Comparison of ENCODE assay signal across 21 mouse cellular contexts in genomic region chr14:62806921-62807320, GRCm38 (mm10). TPM values are rescaled to one million over a fixed set of nuclear protein-coding genes. Genes with fewer than 3 reads are reported as not detected.
DNase-seq lines count a peak whose midpoint lies in the region; ATAC-seq and TF ChIP-seq lines count a peak whose summit lies in the region.
"Had no signal": no experiment of that assay in that cellular context is flagged by ENCODE, and none has a peak within 500 bp of the region (broad histone marks: within the 10 kb centered on the region; RNA-seq: fewer than 3 reads in every experiment).

No protein-coding gene starts in this region.

- peak overlapping the region; percentile 31 for H3K27ac ChIP-seq in brown adipose tissue, adult 24 weeks (replicated peaks; ENCODE audit: low read depth, low read length)
- H3K27ac ChIP-seq: embryonic facial prominence, embryonic 10.5 days; forebrain, embryonic 10.5 days; kidney, embryonic 15.5 days; liver, embryonic 13.5 days; neural tube, embryonic 13.5 days had no signal

- no peaks in the 10 kb centered on the region for H3K27me3 ChIP-seq in C2C12 (ENCODE audit: control insufficient read depth, insufficient read depth, insufficient read length)
- H3K27me3 ChIP-seq: kidney, embryonic 15.5 days; liver, embryonic 13.5 days; neural tube, embryonic 13.5 days had no signal

- TF ChIP-seq CTCF in C2C12 (IDR thresholded peaks at IDR 0.05; ENCODE audit: control insufficient read depth, insufficient read depth, insufficient read length), result no peak

- no peak overlapping the region for H3ac ChIP-seq in C2C12 (ENCODE audit: control insufficient read depth, insufficient read length, low read depth)

- peaks cover 14% of the 10 kb centered on the region for H3K4me1 ChIP-seq in brown adipose tissue, adult 24 weeks (ENCODE audit: control insufficient read depth, insufficient read depth, insufficient read length, low read length)
- H3K4me1 ChIP-seq: embryonic facial prominence, embryonic 10.5 days; forebrain, embryonic 10.5 days; neural tube, embryonic 13.5 days had no signal

- peak; percentile 73 for DNase-seq in 3134 (ENCODE audit: extremely low read depth, insufficient read length, low spot score)
- DNase-seq in adrenal gland, adult 2 months, result peak; percentile 84
- no peak for DNase-seq in cerebellum, adult 11 months
- no peak for DNase-seq in yolk sac, embryonic 10.5 days (ENCODE audit: low spot score)
- DNase-seq: cerebellum, adult 2 months; kidney, adult 11 months; kidney, postnatal 4 days; liver, embryonic 13.5 days; lung, adult 2 months; midbrain, embryonic 14.5 days; retina, postnatal 1 day; thymus, postnatal 14 days had no signal

- H3K79me3 ChIP-seq in C2C12 (ENCODE audit: low read depth), result no peaks in the 10 kb centered on the region

- H3K36me3 ChIP-seq in C2C12 (ENCODE audit: control insufficient read depth, insufficient read depth), result no peaks in the 10 kb centered on the region
- H3K36me3 ChIP-seq: embryonic facial prominence, embryonic 10.5 days; forebrain, embryonic 10.5 days; kidney, embryonic 15.5 days; liver, embryonic 13.5 days; neural tube, embryonic 13.5 days had no signal

- no peaks in the 10 kb centered on the region for H3K79me2 ChIP-seq in C2C12 (ENCODE audit: control insufficient read depth, insufficient read depth)

- no peak overlapping the region for H3K4me3 ChIP-seq in C2C12 (ENCODE audit: insufficient read depth, poor library complexity, severe bottlenecking)
- no peak overlapping the region for H3K4me3 ChIP-seq in brown adipose tissue, adult 24 weeks (ENCODE audit: insufficient read depth, low read depth, low read length)
- H3K4me3 ChIP-seq: embryonic facial prominence, embryonic 10.5 days; forebrain, embryonic 10.5 days; kidney, embryonic 15.5 days; liver, embryonic 13.5 days; neural tube, embryonic 13.5 days had no signal

- no peak for ATAC-seq in inflammation-experienced regulatory T-cells, adult 6 months
- ATAC-seq in granulocyte monocyte progenitor cell, adult 5-6 weeks (replicated peaks; ENCODE audit: poor library complexity, severe bottlenecking), result no peak
- ATAC-seq: forebrain, embryonic 16.5 days had no signal

TF ChIP-seq in C2C12, 6 proteins besides CTCF, POLR2A, EP300 and RAD21:
- peak; percentile 41 for TF ChIP-seq FOSL1 (IDR thresholded peaks at IDR 0.05; ENCODE audit: insufficient read depth, low read length, poor library complexity, severe bottlenecking)
- no peak for TF ChIP-seq USF1 (IDR thresholded peaks at IDR 0.05; ENCODE audit: low read depth)
- TF ChIP-seq CEBPB (IDR thresholded peaks at IDR 0.05; ENCODE audit: low read depth), result no peak

RNA-seq across cellular contexts. Expression of gene Wdfy2, which starts 30.6 kb away (rescaled TPM):
- 4.8 TPM for polyA plus RNA-seq in C2C12 (2012; fragmentation: generic; extraction: Trizol)
- total RNA-seq in adrenal gland, adult 2 months (2021), result 10 to 100 TPM; 29.5 to 31.9 TPM
- polyA plus RNA-seq in adrenal gland, adult 2 months (2012; rRNA removed), result 9.0 and 14.0 TPM in 2 replicates
- polyA plus RNA-seq in brown adipose tissue, adult 24 weeks (2012; ENCODE audit: insufficient read depth, insufficient read length, missing spikeins), result 8.7 and 9.6 TPM in 2 replicates
- polyA plus RNA-seq in inflammation-experienced regulatory T-cells, adult 6 months (2017; shearing (Covaris generic)), result 1 to 10 TPM; 5.0 to 6.7 (median 5.2) TPM
- 18.9 and 21.0 TPM in 2 replicates for total RNA-seq in granulocyte monocyte progenitor cell, adult 5-6 weeks (2014; fragmentation: Nextera tagmentation)
- total RNA-seq in granulocyte monocyte progenitor cell, adult 5-6 weeks (2017), result 23.7 and 25.3 TPM in 2 replicates

RNA-seq across cellular contexts. Expression of gene Ints6, which starts 46.0 kb away (rescaled TPM):
- 6.7 TPM for polyA plus RNA-seq in C2C12 (2012; fragmentation: generic; extraction: Trizol)
- total RNA-seq in adrenal gland, adult 2 months (2021), result 10 to 100 TPM; 42.6 to 60.3 TPM
- 13.5 and 16.2 TPM in 2 replicates for polyA plus RNA-seq in adrenal gland, adult 2 months (2012; rRNA removed)
- 7.1 and 9.3 TPM in 2 replicates for polyA plus RNA-seq in brown adipose tissue, adult 24 weeks (2012; ENCODE audit: insufficient read depth, insufficient read length, missing spikeins)
- polyA plus RNA-seq in inflammation-experienced regulatory T-cells, adult 6 months (2017; shearing (Covaris generic)), result 10 to 100 TPM; 14.9 to 28.1 (median 26.3) TPM
- 32.1 and 38.8 TPM in 2 replicates for total RNA-seq in granulocyte monocyte progenitor cell, adult 5-6 weeks (2014; fragmentation: Nextera tagmentation)
- total RNA-seq in granulocyte monocyte progenitor cell, adult 5-6 weeks (2017), result 62.6 and 110 TPM in 2 replicates

Comparison
In these comparisons a context has a peak if more than half of its experiments do, and no peak if none do; other contexts are left out.
1. DNase-seq: peak in 3134 (single experiment) and adrenal gland, adult 2 months (single experiment); none in cerebellum, adult 11 months (single experiment) and yolk sac, embryonic 10.5 days (single experiment).